8 mouse cellular contexts compared by ENCODE assay signal in the genomic region with DNA sequence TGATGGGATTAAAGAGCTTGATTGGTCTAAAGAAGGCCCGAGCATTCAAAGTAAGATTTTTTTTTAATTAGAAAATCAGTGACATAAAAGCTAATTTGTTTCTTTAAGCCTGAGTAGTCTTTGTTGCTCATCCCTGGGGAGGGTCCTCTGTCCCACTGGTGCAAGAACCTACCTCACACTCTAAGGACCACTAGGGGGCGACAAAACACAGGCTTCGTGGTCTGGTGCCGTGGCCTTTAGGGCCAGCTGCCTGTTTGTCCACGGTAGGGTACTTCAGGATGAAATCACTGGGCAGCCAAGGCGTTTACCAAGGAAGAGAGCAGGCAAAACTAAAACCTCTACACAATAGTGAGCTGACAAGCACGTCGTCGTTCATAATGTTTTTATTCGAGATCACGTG. TPM values are rescaled to one million over a fixed set of nuclear protein-coding genes. Genes with fewer than 3 reads are reported as not detected.
A peak's percentile ranks its signal among the peaks of the same experiment; 100 is the strongest.
DNase-seq lines count a peak whose midpoint lies in the region; ATAC-seq lines count a peak whose summit lies in the region.

No protein-coding gene starts in this region.

- no peaks in the 10 kb centered on the region for H3K27me3 ChIP-seq in liver, embryonic 12.5 days (replicated peaks)
- H3K27me3 ChIP-seq in intestine, embryonic 16.5 days (replicated peaks; ENCODE audit: control insufficient read depth, insufficient read depth, low read length): no peaks in the 10 kb centered on the region
- no peaks in the 10 kb centered on the region for H3K27me3 ChIP-seq in midbrain, embryonic 13.5 days

- H3K9me3 ChIP-seq in liver, embryonic 12.5 days (replicated peaks): no peaks in the 10 kb centered on the region
- H3K9me3 ChIP-seq in intestine, embryonic 16.5 days (ENCODE audit: control insufficient read depth, low read length): no peaks in the 10 kb centered on the region
- H3K9me3 ChIP-seq in midbrain, embryonic 13.5 days: no peaks in the 10 kb centered on the region

- no peak overlapping the region for H3K27ac ChIP-seq in liver, embryonic 12.5 days
- H3K27ac ChIP-seq in intestine, embryonic 16.5 days (ENCODE audit: low read length): no peak overlapping the region
- H3K27ac ChIP-seq in midbrain, embryonic 13.5 days: no peak overlapping the region

- H3K4me1 ChIP-seq in liver, embryonic 12.5 days: no peaks in the 10 kb centered on the region
- no peaks in the 10 kb centered on the region for H3K4me1 ChIP-seq in intestine, embryonic 16.5 days (ENCODE audit: control insufficient read depth, insufficient read depth, low read length)
- H3K4me1 ChIP-seq in midbrain, embryonic 13.5 days (replicated peaks): peaks cover 2% of the 10 kb centered on the region

- no peaks in the 10 kb centered on the region for H3K36me3 ChIP-seq in liver, embryonic 12.5 days
- no peaks in the 10 kb centered on the region for H3K36me3 ChIP-seq in intestine, embryonic 16.5 days (ENCODE audit: control insufficient read depth, insufficient read depth, low read length)
- no peaks in the 10 kb centered on the region for H3K36me3 ChIP-seq in midbrain, embryonic 13.5 days

- ATAC-seq in liver, embryonic 12.5 days: no peak
- ATAC-seq in intestine, embryonic 16.5 days: peak; percentile 65; the same call in 1 of the 2 replicates
- peak; percentile 78 for ATAC-seq in midbrain, embryonic 13.5 days

- intact Hi-C loops in left cerebral cortex, postnatal 10 days (cut with DNase I): loop anchor here (1.0 kb wide), 1 partner anchor 111 kb away; no protein-coding TSS in a partner anchor

- peak; percentile 61 for DNase-seq in liver
- peak; percentile 78 to 82 for DNase-seq in cerebellum, postnatal 36 days
- DNase-seq in gastrocnemius, postnatal 10 days: peak; percentile 69
- DNase-seq in left cerebral cortex, postnatal 10 days (ENCODE audit: extremely low spot score in 1 of 2, low spot score in 2 of 2): peak; percentile 45 to 77
- peak; percentile 7 for DNase-seq in spleen, adult 12 weeks (ENCODE audit: low spot score)

- H3K4me3 ChIP-seq in liver, embryonic 12.5 days: no peak overlapping the region
- H3K4me3 ChIP-seq in intestine, embryonic 16.5 days (ENCODE audit: low read length): no peak overlapping the region
- H3K4me3 ChIP-seq in midbrain, embryonic 13.5 days (replicated peaks): no peak overlapping the region

- H3K9ac ChIP-seq in liver, embryonic 12.5 days: no peak overlapping the region
- no peak overlapping the region for H3K9ac ChIP-seq in intestine, embryonic 16.5 days (ENCODE audit: low read depth, low read length)
- no peak overlapping the region for H3K9ac ChIP-seq in midbrain, embryonic 13.5 days (replicated peaks)

- no peak overlapping the region for H3K4me2 ChIP-seq in liver, embryonic 12.5 days
- no peak overlapping the region for H3K4me2 ChIP-seq in intestine, embryonic 16.5 days (ENCODE audit: low read depth, low read length)
- no peak overlapping the region for H3K4me2 ChIP-seq in midbrain, embryonic 13.5 days (replicated peaks)

- 28% methylated on average over 11 of the region's 11 CpGs for WGBS in liver, embryonic 12.5 days (ENCODE audit: insufficient replicate concordance)
- WGBS in intestine, embryonic 16.5 days: 27% methylated on average over 11 of the region's 11 CpGs
- WGBS in midbrain, embryonic 13.5 days: 31% methylated on average over 11 of the region's 11 CpGs

RNA-seq across cellular contexts. Expression of gene B3galt5, which starts 5.2 kb away (rescaled TPM):
- 0.08 and 0.53 TPM in 2 replicates for polyA plus RNA-seq in liver, embryonic 12.5 days (2016; fragmentation: Nextera tagmentation; extraction: Ambion mirVana)
- total RNA-seq in gastrocnemius, postnatal 10 days (2021): under 1 TPM; 0.16 to 0.26 TPM
- polyA plus RNA-seq in intestine, embryonic 16.5 days (2015; fragmentation: Nextera tagmentation; extraction: Ambion mirVana): 1.4 and 2.1 TPM in 2 replicates
- total RNA-seq in left cerebral cortex, postnatal 10 days (2021): 1 to 10 TPM; 5.1 to 7.5 TPM
- polyA plus RNA-seq in midbrain, embryonic 13.5 days (2015; fragmentation: Nextera tagmentation; extraction: Ambion mirVana): 1.5 and 1.6 TPM in 2 replicates

RNA-seq across cellular contexts. Expression of gene Sh3bgr, which starts 30.2 kb away (rescaled TPM):
- polyA plus RNA-seq in liver, embryonic 12.5 days (2016; fragmentation: Nextera tagmentation; extraction: Ambion mirVana): 1.1 and 1.7 TPM in 2 replicates
- total RNA-seq in gastrocnemius, postnatal 10 days (2021): 100 to 1,000 TPM; 810 to 907 TPM
- 31.6 and 33.1 TPM in 2 replicates for polyA plus RNA-seq in intestine, embryonic 16.5 days (2015; fragmentation: Nextera tagmentation; extraction: Ambion mirVana)
- total RNA-seq in left cerebral cortex, postnatal 10 days (2021): 1 to 10 TPM; 2.0 to 2.1 TPM
- polyA plus RNA-seq in midbrain, embryonic 13.5 days (2015; fragmentation: Nextera tagmentation; extraction: Ambion mirVana): 1.3 and 1.7 TPM in 2 replicates

RNA-seq across cellular contexts. Expression of gene Lca5l, which starts 38.3 kb away (rescaled TPM):
- 0.17 and 0.20 TPM in 2 replicates for polyA plus RNA-seq in liver, embryonic 12.5 days (2016; fragmentation: Nextera tagmentation; extraction: Ambion mirVana)
- 1 to 10 TPM; 1.2 to 1.5 TPM for total RNA-seq in gastrocnemius, postnatal 10 days (2021)
- polyA plus RNA-seq in intestine, embryonic 16.5 days (2015; fragmentation: Nextera tagmentation; extraction: Ambion mirVana): 0.43 and 0.50 TPM in 2 replicates
- 1 to 10 TPM in 1 of 2 experiments, under 1 TPM in 1; 0.89 to 1.5 TPM for total RNA-seq in left cerebral cortex, postnatal 10 days (2021)
- 1.6 and 1.8 TPM in 2 replicates for polyA plus RNA-seq in midbrain, embryonic 13.5 days (2015; fragmentation: Nextera tagmentation; extraction: Ambion mirVana)

Comparison
In these comparisons a context has a peak if more than half of its experiments do, and no peak if none do; other contexts are left out.
1. DNase-seq: peak in every context shown above with its lines; median percentile 80 in cerebellum, postnatal 36 days; 69 in gastrocnemius, postnatal 10 days; 61 in liver; 61 in left cerebral cortex, postnatal 10 days; 7 in spleen, adult 12 weeks.
2. RNA of gene Sh3bgr, which starts 30.2 kb away (polyA plus RNA-seq): 31.6 to 33.1 TPM in intestine, embryonic 16.5 days; 1.1 to 1.7 TPM in liver, embryonic 12.5 days and 1.3 to 1.7 TPM in midbrain, embryonic 13.5 days; every median in the first group is over 10 times any median in the second.